Mouse (Mus musculus) CH12.LX (cell line): ENCODE data around the gene Pcmt1.

Source experiments
- CTCF ChIP-seq, 2 experiments: IDR thresholded peaks in 1 of 2; conservative IDR thresholded peaks in 1 of 2; 2 replicates each; pipeline ENCODE4 v1.5.1; 2011 to 2012; ENCODE audit warnings: low read depth in 2 of 2, low read length in 2 of 2, improper control_type of control experiment in 1 of 2, inconsistent platforms in 1 of 2, mild to moderate bottlenecking in 1 of 2, moderate library complexity in 1 of 2
- IRF4 ChIP-seq: IDR thresholded peaks from 2 replicates; pipeline ENCODE4 v1.6.1; 2014; ENCODE audit warnings: low read depth, mild to moderate bottlenecking, inconsistent platforms, low read length, improper control_type of control experiment
- JUND ChIP-seq: conservative IDR thresholded peaks from 2 replicates; pipeline ENCODE4 v1.6.1; 2011; ENCODE audit warnings: low read depth, low read length, improper control_type of control experiment
- MAFK ChIP-seq: IDR thresholded peaks from 2 replicates; pipeline ENCODE4 v1.6.1; 2011; ENCODE audit warnings: low read length, improper control_type of control experiment; ENCODE audit not compliant: insufficient replicate concordance
- MAZ ChIP-seq: IDR thresholded peaks from 2 replicates; pipeline ENCODE4 v1.6.1; 2012; ENCODE audit warnings: low read depth, mild to moderate bottlenecking, inconsistent platforms, low read length, improper control_type of control experiment, moderate library complexity
- MYC ChIP-seq: IDR thresholded peaks from 2 replicates; pipeline ENCODE4 v1.6.1; 2011; ENCODE audit warnings: low read depth, mild to moderate bottlenecking, improper control_type of control experiment, low read length
- POLR2A ChIP-seq: IDR thresholded peaks from 2 replicates; pipeline ENCODE4 v1.6.1; 2011; ENCODE audit warnings: low read depth, mild to moderate bottlenecking, improper control_type of control experiment, low read length
- USF1 ChIP-seq: IDR thresholded peaks from 2 replicates; pipeline ENCODE4 v1.6.1; 2014; ENCODE audit warnings: low read depth, mild to moderate bottlenecking, inconsistent platforms, low read length, improper control_type of control experiment
- ZNF384 ChIP-seq: IDR thresholded peaks from 2 replicates; pipeline ENCODE4 v1.6.1; 2012; ENCODE audit warnings: low read depth, low read length, improper control_type of control experiment, inconsistent platforms

DNA sequence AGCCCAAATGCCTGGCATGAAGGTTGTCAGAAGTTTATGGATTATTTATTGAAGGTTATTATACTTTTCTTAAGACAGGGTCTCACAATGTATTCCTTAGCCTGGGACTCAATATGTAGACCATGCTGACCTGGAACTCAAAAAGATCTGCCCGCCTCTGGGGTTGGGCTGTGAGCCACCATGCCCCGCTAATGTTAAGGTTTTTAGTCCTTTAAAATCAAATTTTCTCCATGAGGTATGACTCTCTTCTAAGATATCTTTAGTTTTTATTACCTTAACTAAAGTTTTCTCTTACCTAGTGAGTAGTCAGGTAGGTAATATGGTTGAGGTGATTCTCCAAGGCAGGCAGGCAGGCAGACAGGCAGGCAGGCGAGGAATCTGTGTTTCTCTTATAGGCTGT is 1.3 kb upstream of the Pcmt1 start:
- TF ChIP-seq JUND = no peak
- no peak for TF ChIP-seq MAZ
- TF ChIP-seq CTCF (conservative IDR thresholded peaks at IDR 0.05 in 1 of 2, IDR thresholded peaks at IDR 0.05 in 1 of 2; ENCODE audit: low read depth in 2 of 2, low read length in 2 of 2) = no peak
- no peak for TF ChIP-seq IRF4
- no peak for TF ChIP-seq MYC
- no peak for TF ChIP-seq USF1
- TF ChIP-seq MAFK = no peak
- no peak for TF ChIP-seq POLR2A
- TF ChIP-seq ZNF384 = no peak
